Mouse (Mus musculus) gastrocnemius, postnatal 10 days (tissue): ENCODE measurements at regions not wholly inside any gene's neighbourhood (a gene's known extent, or its start where the extent isn't known, plus 50 kb on each side); places are given as distances from the start of the nearest gene placed in this dataset.

Experiments
- DNase-seq: peaks from one replicate; pipeline ENCODE4 v3.0.0; 2021; ENCODE audit warnings: mixed read lengths

DNA sequence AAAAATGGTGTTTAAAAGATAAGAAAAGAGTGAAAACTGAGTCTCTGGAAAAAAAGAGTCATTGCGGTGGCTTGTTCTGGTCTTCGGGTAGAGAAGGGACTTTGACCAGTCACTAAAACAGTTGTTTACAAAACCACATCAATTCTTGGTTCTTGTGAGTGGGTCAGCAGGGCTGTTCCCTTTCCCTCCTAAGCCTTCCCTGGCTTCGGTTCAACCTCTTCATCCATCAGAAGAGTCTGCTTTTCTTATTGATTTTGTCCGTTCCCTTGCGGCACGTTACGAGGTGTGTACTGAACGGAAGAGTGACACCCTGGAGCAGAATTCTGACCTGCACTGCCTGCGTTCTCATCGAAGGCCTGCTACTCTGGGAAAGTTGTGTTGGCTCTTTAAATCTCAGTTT lies 229.1 kb upstream of the G2e3 start:
- DNase-seq: no peak

DNA sequence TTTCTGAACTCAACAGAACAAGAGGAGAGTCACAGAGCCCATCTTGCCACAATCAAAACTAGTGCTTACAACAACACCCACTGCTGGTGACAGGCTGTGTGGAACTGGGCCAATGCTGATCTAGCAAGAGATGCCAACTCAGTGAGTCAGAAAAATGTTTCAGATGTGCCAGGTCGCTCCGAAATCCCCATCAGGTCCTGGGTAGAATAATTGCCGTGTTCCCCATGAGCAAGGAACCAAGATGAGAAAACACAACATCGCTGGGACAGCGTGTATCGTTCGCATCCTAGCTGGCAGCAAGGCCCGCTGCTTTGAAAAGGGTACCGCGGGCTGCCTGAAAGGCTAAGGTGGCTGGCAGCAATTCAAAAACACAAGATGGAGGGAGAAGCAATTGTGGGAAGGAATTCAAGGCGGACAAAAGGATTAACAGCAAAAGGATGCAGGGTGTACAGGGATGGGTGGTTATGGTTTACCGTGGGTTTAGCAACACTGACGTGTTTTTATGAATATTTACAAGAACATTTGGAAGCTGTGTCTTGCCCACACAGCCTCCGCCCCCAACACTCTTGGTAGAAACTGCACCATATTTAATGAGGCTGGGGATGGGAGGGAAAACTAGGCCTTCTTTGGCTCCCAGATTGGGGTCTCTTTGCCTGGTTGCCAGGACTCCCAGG lies 229.7 kb upstream of the G2e3 start:
- peak; percentile 33 for DNase-seq

DNA sequence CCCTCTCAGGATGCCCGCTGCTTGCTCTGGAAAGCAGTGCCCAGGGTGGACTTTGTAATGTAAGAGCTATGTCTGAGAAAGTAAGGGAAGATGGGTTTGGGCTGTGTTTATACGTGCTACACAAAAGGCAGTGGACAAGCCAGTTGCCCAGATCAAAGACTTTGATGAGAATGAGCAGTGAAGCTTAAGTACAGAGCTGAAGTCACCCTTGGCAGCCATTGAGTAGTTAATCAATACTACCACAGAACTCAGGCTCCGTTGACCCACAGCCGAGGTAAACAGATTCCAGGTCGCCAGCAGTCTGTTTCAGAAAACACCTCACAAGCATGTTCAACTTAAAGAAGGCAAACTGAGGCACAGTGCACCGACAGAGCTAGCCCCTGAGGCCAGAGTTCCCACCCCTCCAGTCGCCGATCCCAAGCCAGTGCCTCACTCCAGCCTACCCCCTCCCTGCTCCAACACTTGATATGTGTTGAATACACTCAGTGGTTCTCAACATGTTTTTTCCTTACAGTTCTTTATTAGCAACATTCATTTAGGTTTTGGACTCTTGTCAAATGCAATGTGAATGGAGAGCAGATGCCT lies 230.3 kb upstream of the G2e3 start:
- no peak for DNase-seq

DNA sequence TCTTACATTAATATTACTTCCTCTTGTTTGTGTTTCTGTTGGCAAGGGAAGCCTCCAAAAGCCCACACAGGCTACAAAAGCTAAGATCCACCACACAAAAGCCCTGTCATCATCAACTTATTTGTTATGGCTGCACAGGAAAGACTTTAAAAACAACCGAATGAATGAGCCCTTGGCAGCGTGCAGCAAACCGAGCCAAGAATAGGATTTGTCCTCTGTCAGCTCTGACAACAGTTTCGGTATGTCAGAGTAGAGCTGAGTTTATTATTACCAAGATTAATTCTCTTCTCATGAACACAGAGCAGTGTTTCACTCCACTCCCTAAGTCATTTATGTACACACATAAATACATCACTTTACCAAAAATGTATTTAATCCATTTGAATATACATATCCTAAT lies 236.1 kb upstream of the G2e3 start:
- no peak for DNase-seq

- DNase-seq: no peak
Observed at GRCm38 (mm10) chr12:51108044-51108443, 239.8 kb upstream of the G2e3 start.

DNA sequence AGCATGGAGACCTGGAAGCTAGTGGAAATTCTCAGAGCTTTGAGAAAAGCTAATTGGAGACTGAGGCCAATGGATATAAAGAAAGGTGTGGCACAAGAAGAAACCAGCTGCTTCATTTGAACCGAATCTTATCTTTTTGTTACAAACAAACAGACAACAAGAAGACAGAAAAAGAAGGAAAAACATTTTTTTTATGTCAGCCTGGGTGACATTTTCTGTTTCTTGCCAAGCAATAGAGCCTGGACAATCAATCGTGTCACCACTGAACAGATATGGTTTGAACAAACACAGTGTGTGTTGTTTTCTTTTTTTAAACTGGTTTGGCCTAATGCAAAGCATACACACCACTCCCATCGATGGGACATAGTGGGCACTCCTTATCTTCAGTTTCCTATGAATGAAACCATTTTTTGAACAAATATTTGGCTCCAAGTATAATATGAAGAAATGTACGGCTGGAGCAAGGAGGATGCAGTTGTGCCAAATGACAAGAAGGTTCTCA lies 244.3 kb upstream of the G2e3 start:
- no peak for DNase-seq

- DNase-seq: no peak
Observed at GRCm38 (mm10) chr12:51101636-51102035, 246.2 kb upstream of the G2e3 start.

DNA sequence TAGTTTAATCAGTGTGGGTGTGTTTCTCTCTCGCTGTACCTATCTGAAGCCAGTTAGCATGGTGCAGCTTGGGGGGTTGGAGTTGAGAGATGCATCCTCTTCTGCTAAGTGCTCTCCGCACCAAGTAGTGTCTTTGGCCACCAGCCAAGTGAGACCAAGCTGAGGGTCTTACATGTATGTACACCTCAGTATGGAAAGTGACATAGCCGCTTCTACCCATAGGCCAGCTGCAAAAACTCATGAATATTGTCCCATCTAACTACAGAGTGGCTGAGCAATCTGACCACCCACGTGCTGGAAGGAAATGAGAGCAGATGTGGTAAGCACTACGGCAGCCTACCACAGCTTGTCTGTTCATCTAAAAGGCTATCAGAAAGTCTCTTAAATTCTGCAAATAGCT lies 247.0 kb upstream of the G2e3 start:
- DNase-seq: no peak

DNA sequence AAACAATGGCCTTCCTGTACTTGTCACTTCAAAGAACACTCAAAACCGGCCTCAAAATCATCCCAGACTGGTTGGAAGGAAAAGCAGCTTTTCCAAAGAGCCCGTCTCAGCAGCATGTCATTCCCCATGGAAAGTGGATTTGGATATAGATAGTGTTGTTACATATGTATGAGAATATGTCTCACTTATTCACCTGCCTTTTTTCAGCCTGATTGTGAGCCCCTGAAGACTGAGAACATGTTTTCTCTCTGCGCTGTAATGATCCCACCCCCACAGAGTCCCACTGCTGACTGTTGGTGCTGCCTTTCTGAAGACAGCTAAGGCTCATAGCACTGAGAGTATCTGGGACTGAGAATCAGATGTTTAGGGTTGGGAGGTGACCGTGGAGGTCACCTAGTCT lies 251.9 kb upstream of the G2e3 start:
- no peak for DNase-seq

- no peak for DNase-seq
Observed at GRCm38 (mm10) chr12:51089324-51089723, 258.5 kb upstream of the G2e3 start.

DNA sequence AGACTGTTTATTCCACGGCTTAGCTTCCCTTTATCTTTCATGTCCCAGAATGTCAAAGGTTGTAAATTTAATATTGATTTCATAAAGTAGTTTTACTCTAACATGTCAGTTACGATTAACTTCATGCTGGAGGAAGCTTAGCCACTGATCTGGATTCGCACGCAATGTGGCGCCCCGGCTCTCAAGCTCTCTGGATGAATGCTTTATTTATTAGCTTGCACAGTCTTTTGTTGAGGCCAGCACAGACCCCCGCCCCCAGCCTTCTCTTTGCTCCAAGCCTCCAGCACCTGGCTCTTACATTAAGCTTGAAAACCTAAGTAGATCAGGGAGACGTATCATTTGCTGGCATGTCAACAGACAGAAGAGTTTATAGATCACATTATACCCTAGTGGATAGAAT lies 266.1 kb upstream of the G2e3 start:
- DNase-seq: no peak

DNA sequence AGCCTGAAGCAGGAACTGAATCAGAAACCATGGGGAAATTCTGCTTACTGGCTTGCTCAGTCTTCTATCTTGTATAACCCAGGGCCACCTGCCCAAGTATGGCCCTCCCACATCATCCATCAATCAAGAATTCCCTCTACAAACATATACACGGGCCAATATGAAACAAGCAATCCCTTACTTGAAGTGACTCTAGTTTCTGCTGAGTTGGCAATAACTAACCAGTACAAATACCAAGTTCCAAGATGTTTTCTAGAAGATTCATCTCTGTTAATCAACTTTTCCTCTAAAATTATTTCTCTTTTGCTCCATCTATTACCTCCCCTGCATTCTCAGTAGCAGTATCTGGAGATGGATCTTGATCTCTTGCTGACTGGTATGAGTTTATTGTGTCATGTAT lies 274.4 kb upstream of the G2e3 start:
- no peak for DNase-seq

DNA sequence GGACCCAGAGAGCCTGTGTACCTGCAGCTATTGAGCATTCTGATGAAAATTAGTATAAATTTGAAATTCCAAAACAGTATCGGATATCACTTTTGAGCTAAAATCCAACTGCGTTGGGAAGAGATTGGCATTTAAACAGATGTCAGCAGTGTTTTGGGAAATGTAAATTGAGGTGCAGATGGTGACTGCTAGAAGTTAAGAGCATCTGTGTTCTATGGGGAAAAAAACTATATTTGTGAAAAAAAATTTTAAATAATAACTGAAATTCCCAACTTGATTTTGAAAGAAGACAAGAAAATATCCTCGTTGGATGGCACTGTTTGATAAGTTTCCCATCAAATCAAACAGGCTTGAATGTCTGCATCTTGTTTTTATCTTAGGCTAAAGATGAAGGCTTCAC lies 286.9 kb upstream of the G2e3 start:
- DNase-seq: no peak

DNA sequence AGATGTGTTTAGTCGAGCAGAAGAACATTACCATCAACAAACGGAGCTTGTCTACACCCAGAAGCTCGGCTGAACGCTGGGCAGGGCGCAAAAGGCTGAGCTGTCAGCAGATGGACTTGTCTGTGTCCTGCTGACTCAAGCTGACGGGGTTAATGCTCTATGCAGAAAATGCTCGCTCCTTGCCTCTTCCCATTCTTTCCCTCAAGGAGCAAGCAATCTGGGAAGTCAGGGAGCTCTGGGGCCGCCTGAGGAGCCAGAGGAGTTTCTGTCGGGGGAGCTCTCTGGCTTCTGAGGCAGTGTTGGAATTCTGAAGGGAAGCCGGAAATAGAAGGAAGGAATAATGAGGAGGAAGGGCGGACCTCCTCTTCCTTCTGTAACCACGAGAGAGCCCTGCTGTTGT lies 289.3 kb upstream of the G2e3 start:
- DNase-seq: peak; percentile 9

DNA sequence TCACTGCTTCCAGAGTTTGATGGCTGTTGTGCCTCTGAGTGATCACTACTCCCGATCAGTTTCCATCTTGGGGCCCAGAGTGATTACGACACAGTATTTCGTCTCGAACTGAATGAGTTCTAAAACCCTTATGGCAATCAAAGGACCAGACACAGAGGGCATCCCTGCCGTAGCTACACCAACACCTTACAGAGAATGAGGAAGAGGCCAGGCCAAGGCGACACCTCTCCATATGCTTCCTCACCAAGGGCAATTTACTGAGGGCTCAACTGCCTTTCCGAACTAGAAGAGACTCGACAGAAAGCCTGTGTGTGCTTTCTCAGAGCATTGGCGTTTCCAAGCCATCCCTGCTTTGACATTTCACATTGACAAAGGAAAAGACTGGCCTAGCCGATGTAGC lies 289.8 kb upstream of the G2e3 start:
- no peak for DNase-seq

- no peak for DNase-seq
Observed at GRCm38 (mm10) chr12:51047116-51047515, 300.7 kb upstream of the G2e3 start.

DNA sequence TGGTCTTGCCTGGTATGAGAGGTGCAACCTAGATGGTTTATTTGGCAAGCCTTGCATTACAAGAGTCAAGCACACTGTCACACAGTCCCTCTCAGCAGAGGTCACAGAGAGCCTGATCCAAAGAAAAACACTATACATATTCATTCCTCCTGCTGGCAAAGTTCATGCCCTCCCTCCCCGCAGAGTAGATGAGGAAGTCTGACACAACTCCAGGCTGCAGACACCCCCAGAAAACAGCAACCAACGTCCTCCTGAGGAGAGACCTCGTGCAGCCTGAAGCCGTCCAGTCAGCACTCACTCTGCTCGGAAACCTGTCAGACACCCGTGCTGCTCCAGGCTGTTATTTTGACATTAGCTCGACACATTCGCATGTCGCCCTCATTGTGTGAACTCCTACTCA lies 302.4 kb upstream of the G2e3 start:
- no peak for DNase-seq

GRCm38 (mm10) chr12:51045020-51045419 lies 302.8 kb upstream of the G2e3 start:
- DNase-seq: no peak

DNA sequence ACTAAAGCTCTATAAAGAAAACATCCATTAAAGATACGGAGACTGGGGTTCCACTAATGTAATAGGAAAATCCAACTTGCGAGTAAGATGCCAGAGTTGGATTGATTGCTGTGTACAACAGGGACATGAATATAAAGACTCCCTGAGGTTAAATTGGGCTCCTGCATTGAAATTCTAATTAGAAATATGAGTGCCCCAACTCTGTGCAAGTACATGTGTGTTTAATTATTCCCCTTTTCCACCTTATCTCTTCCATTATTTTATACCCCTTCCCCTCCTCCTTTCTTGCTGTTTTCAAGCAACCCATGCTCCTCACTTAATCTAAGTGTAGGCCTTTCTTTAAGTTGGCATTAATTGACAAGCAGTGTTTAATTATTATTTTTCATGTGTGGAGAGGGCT lies 315.7 kb upstream of the G2e3 start:
- no peak for DNase-seq

DNA sequence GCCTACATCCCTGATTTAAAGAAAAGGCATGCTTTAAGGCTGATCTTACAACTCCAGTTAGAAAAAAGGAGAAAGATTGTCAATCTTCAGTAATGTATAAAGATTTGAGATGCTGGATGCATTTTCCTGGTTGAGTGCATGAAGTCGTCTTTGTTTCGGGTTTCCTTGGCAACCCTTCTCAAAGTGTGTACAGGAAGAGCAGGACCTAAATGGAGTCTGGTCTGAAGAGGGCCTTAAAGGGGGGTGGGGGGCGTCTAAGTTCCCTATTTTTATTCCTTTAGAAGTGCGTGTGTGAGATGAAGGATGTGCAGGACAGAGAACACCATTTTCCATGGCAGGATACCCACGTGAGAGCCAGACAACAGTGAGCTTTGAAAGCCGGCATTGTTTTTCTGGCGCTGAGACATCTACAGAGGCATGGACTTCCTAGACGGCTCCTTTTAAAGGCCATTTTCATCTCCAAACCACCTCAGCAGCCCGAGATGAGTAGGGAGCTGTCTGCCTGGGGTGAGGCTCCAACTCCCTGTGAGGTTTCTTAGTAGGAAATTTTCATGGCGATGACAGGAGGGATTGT lies 319.2 kb upstream of the G2e3 start:
- DNase-seq: no peak

GRCm38 (mm10) chr12:51026046-51026445 lies 321.8 kb upstream of the G2e3 start:
- DNase-seq: no peak

DNA sequence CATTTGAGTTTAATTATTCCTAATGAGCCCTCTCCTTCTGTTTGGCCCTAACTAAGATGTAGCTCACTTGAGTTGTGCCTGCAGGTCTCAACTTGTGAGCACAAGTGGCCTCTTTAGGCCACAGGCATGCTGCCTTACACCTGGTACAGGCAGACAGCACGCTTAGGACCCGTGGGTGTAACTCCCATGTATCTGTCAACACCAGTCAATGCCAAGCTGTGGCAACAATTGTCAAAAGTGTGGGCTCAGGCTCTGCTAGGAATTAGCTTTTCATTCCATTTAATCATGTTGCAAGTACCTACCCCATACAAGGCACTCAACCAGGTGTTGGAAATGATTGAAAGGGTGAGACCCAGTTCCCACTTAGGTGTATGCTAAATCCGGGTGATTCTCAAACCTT lies 322.3 kb upstream of the G2e3 start:
- no peak for DNase-seq

DNA sequence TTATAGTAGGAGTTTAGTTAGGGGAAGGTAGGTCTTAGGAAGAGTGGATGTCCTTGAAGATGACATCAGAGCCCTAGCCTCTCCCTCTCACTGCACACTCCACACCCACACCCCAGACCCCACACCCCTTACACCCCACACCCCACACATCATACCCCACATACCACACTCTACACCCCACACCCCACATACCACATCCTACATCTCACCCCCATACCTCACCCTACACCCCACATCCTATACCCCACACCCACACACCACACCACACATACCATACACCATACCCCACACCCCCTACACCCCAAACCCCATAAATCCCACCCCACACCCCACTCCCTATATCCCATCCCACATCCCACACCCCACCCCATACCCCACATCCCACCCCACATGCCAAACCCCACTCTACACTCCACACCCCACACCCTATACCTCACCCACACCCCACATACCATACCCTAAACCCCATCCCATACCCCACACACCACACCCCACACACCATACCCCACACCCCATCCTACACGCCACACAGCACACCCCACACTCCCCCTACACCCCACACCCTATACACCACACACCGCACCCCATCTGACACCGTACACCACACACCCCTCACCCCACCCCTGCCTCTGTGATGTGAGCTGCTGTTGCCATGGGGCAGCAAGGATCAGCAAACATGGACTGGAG lies 323.7 kb upstream of the G2e3 start:
- no peak for DNase-seq

GRCm38 (mm10) chr12:51018185-51018584 lies 329.7 kb upstream of the G2e3 start:
- no peak for DNase-seq
